Mouse (Mus musculus): ENCODE measurements at regions not wholly inside any gene's neighbourhood (a gene's known extent, or its start where the extent isn't known, plus 50 kb on each side); places are given as distances from the start of the nearest gene placed in this dataset.
A peak's percentile ranks its signal among the peaks of the same experiment; 100 is the strongest.

DNA sequence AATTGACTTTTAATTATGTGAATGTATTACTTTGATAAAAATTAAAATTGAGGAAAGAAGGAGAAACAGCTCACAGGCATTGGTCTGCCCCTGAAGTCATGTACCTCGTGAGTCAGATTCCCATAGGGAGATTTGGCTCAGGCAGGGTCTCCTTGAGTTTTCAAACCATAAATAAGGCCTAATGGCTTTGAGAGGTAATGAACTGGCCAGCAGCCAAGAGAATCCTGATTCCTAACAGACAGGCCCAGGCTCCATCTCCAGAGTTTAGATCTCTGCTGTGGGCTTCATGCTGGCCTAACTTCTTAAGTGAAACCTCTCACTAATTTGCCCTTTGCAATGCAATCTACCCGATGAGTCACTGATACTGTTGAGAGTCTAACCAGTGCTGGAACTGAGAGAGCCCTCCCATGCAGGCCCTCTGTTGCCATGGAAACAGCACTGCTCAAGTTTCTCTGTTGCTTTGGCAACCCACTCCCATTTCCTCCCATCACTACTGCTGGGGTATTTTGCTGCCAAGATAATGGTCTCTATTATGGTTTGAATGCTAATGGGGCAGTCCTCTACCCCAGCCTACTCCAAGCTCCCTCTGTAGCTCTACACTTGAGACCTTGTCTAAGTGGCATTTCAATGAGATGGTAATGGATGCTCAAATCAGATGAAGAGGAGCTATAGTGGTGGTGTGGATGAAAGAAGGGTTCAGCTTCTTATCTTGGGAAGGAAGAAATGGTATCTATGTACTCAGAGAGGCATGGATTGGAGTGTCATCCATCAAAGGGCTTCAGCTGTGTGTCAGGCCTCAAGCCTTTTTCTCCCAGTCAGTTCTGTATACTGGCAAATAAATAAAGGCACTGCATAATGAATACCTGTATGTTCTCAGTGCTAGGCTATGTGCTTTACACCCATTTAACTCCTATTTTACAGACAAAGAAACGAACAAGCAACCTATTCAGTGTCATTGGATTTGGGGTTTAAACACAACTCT lies 190.5 kb downstream of the Abcc12 start:
- TF ChIP-seq CTCF (IDR thresholded peaks at IDR 0.05; ENCODE audit: control insufficient read depth, insufficient read depth, insufficient read length) (no peak), MAX (IDR thresholded peaks at IDR 0.05) (no peak), MYOG (IDR thresholded peaks at IDR 0.05; ENCODE audit: control insufficient read depth, extremely low read depth, insufficient read length) (no peak), CEBPB (IDR thresholded peaks at IDR 0.05; ENCODE audit: low read depth) (peak; percentile 42), USF1 (IDR thresholded peaks at IDR 0.05; ENCODE audit: low read depth) (no peak), MYOD1 (IDR thresholded peaks at IDR 0.05; ENCODE audit: control insufficient read depth, insufficient read length, low read depth) (no peak), FOSL1 (IDR thresholded peaks at IDR 0.05; ENCODE audit: insufficient read depth, low read length, poor library complexity, severe bottlenecking) (no peak)

Data from C2C12 (cell line).